Mouse (Mus musculus) left cerebral cortex, adult 2 months (tissue): ENCODE results near the gene Xrcc3. TPM values are rescaled to one million over a fixed set of nuclear protein-coding genes. Genes with fewer than 3 reads are reported as not detected.

Experiments used
- DNase-seq, 2 experiments: peaks; one replicate each; pipeline ENCODE4 v3.0.0; 2021 to 2022; ENCODE audit warnings: low spot score in 2 of 2, mixed read lengths in 1 of 2; ENCODE audit errors: extremely low spot score in 1 of 2
- H3K27ac ChIP-seq: fragments of 200-600 bp; 2 replicates; pipeline ENCODE4 v1.8.1; 2022
- H3K4me3 ChIP-seq: fragments of 200-600 bp; 2 replicates; pipeline ENCODE4 v1.8.1; 2022
- CTCF ChIP-seq: fragments of 200-600 bp; IDR thresholded peaks from 2 replicates; pipeline ENCODE4 v1.8.1; 2022; ENCODE audit warnings: antibody characterized with exemption, mild to moderate bottlenecking, moderate library complexity
- intact Hi-C: fragments of 180-260 bp; cut with DNase I; formaldehyde crosslinking; loops from one replicate; pipeline ENCODE4 v1.15.1; 2025
- total RNA-seq, 2 experiments: library from RNA; stranded (reverse); gene quantifications; 2 replicates each; pipeline ENCODE4 v1.2.3; 2021

Xrcc3 gene
- total RNA-seq, 2 experiments from 2014 or later: 3.1 to 3.4 TPM

- no peak overlapping the region for H3K4me3 ChIP-seq
- DNase-seq: no peak
- no peak overlapping the region for H3K27ac ChIP-seq
- intact Hi-C loops: no loop called here
- peak; percentile 36 for TF ChIP-seq CTCF
These were observed 44.4 kb downstream of the Xrcc3 start for GRCm38 (mm10) chr12:111769306-111769705.

DNA sequence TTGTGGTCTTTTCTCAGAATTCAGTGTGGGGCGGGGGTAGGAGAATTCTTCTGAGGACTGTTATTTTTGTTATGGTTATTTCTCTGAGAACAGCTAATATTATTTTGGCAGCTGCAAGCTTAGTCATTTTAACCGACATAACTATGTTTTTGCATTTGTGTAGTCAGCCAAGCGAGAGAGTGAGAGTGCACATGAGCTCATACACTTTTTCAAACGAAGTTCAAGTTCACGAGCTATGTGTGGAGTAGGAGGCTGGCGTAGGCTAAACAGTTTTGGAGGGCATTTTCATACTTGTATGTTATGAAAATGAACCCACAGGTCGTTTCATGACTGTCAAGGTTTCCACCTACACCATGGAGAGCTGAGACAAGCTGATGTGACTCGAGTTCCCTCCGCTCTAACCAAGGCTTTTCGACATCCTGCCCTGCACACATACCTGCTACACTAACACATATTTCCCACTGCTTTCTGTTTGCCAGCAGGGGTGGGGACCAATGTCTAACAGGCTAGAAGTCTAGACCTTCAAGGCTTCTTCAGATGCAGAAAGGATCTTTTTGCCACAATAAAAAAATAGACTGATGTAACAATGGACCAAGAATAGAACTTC lies 45.2 kb downstream of the Xrcc3 start:
- no peak for TF ChIP-seq CTCF
- H3K27ac ChIP-seq: no peak overlapping the region; the same call in 1 of the 2 replicates
- DNase-seq: no peak
- intact Hi-C loops: no loop called here
- no peak overlapping the region for H3K4me3 ChIP-seq

DNA sequence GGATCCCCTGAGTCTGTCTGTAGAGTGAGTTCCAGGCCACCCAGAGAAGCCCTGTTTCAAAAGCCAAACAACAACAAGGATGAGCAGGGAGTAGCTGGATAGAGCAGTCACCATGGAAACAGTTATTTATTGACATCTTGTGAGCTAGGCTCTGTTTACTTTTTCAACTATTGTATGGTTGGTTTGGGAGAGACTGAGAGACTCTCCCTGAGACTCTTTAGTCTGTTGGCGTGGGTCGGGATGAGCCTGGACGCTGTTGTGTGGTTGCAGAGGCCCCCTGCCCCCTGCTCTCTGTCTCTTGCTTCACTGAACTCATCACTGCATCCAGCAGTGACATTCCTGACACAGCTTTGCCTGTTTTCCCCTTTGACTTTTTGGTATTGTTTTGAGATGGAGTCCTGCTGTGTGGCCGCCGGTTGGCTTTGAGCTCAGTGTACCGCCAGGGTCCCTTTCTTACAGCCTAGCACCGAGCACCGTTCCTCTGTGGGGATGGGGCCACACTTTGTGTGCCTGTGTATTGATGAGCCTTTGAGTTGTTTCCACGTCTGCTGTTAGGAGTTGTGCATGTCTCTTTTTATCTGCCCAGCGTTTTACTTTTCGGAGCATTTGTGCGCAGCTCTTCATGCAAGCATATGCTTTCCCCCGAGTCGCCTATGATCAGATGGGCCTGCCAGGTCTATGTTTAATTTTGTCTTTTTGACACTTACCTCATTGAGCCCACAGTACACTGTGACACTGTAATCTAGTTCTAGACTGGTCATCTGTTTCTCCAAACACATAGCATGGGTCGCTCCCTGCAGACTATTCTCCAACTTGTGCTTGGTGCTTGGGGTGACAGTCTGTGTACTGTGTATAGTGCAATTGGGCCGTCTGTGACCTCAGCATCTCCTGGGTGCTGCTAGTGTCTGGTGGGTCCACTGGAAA lies 47.1 kb downstream of the Xrcc3 start:
- Histone ChIP-seq H3K4me3 (peak overlapping the region; percentile 20; the same call in 1 of the 2 replicates), H3K27ac (peak overlapping the region; percentile 15; the same call in 1 of the 2 replicates)
- no peak for DNase-seq
- intact Hi-C loops: no loop called here
- TF ChIP-seq CTCF: no peak

DNA sequence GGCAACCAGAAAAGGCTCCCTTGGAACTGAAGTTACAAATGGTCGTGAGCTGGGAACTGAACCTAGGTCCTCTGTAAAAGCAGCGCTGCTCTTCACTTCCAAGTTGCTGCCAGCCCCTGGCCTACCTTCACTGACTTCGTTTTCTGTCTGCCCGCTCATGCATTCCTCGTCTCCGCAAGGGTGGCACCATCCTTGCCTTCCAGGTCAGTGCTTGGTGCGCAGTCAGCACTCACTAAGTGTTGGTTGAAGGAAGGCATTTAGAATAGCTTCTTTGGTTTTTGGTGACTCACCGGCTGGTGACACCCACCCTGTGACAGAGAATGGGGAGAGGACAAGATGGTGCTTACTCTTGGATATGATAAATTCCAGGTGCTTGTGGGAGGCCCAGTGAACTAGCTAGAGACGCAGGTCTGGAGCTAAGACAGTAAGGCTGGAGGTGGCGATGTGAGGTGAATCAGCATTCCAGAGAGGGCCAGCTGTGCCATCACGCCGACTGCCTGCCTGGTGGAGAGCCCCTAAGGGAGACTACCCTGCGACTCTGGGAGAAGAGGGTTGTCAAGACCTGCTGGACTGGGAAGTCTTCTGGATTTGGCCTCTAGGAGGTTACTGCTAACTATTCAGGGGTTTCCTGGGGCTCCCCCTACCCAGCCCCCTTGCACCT lies 50.9 kb downstream of the Xrcc3 start:
- DNase-seq: peak in 1 of 2 experiments; percentile 39
- no peak for TF ChIP-seq CTCF
- Histone ChIP-seq H3K4me3 (no peak overlapping the region), H3K27ac (no peak overlapping the region; the same call in 1 of the 2 replicates)
- intact Hi-C loops: no loop called here

- DNase-seq: no peak
- no peak for TF ChIP-seq CTCF
- Histone ChIP-seq H3K4me3 (peak overlapping the region; percentile 84), H3K27ac (peak overlapping the region; percentile 13; the same call in 1 of the 2 replicates)
- intact Hi-C loops: no loop called here
These were observed 53.3 kb downstream of the Xrcc3 start for GRCm38 (mm10) chr12:111760306-111760908.

GRCm38 (mm10) chr12:111759176-111760061 lies 54.3 kb downstream of the Xrcc3 start:
- peak overlapping the region; percentile 100 for H3K27ac ChIP-seq
- peak overlapping the region; percentile 84 for H3K4me3 ChIP-seq
- peak in 1 of 2 experiments; percentile 34 for DNase-seq
- TF ChIP-seq CTCF: no peak
- intact Hi-C loops: loop anchor here (10.0 kb wide), 1 partner anchor 335 kb away; no protein-coding TSS in a partner anchor

- H3K4me3 ChIP-seq: peak within 1 kb of the TSS; percentile 84
- intact Hi-C loops: loop anchor here (10.0 kb wide), 1 partner anchor 336 kb away; no protein-coding TSS in a partner anchor
- peak; percentile 86 to 89 for DNase-seq
- H3K27ac ChIP-seq: peak within 1 kb of the TSS; percentile 100
- TF ChIP-seq CTCF: no peak
These were observed 55.1 kb downstream of the Xrcc3 start, which contains the start of gene Klc1 for GRCm38 (mm10) chr12:111758381-111759175. Gene Klc1 (plus strand): TSS chr12:111758849.

DNA sequence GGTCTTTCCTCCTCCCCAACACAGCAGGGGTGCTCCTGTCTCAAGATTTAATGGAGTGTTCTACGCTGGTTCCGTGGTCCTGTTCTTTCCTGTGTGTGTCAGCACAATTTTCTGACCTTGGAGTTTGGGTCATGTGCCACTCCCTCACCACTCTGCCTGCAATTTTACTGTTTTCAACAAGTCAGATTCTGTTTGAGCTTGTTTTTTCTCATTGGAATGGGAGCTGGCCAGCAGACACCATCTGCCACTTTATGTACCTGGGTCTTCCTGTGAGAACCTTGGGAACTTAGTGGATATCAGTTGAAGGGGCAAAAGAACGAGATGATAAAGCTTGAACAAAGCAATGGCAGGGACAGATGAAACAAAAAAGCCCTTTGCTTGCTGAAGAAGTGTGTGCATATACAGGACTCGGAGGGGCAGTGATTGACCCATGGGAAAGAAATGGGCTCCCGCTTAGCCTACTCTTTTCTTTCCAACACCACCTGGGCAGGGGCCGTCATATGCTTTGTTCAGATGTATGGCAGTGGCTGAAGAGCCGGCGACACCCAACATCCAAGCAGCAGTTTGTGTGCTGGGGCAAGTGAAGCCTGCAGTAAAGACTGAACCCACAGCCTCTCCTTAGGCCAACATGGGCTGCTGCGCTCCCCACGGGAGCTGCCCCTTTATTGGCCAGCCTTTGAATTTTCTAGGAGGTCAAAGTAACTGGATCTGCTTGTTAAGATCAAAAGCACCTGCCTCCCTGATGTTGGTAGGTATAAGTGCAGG lies 55.9 kb downstream of the Xrcc3 start:
- DNase-seq: no peak
- H3K4me3 ChIP-seq: peak overlapping the region; percentile 84
- H3K27ac ChIP-seq: peak overlapping the region; percentile 100
- no peak for TF ChIP-seq CTCF
- intact Hi-C loops: loop anchor here (10.0 kb wide), 1 partner anchor 337 kb away; no protein-coding TSS in a partner anchor

- Histone ChIP-seq H3K4me3 (no peak overlapping the region), H3K27ac (no peak overlapping the region)
- intact Hi-C loops: loop anchor here (10.0 kb wide), 1 partner anchor 338 kb away; no protein-coding TSS in a partner anchor
- TF ChIP-seq CTCF: no peak
- DNase-seq: no peak
These were observed 57.0 kb downstream of the Xrcc3 start for GRCm38 (mm10) chr12:111756698-111757082.
